Mouse (Mus musculus) stomach, postnatal 0 days (tissue): ENCODE results near the gene Platr17.

Experiments
- CTCF ChIP-seq: IDR thresholded peaks from 2 replicates; pipeline ENCODE4 v1.5.1; 2016; ENCODE audit warnings: antibody characterized with exemption, low read depth, mild to moderate bottlenecking, moderate library complexity
- EP300 ChIP-seq: optimal IDR thresholded peaks from 2 replicates; pipeline ENCODE3; 2016; ENCODE audit warnings: antibody characterized with exemption

GRCm38 (mm10) chr17:33931947-33932346, 27.0 kb downstream of the Platr17 start:
- TF ChIP-seq CTCF (no peak), EP300 (no peak)
